Mouse (Mus musculus) embryo, embryonic 10 days (tissue): ENCODE data around the gene Atp6v1a.

Source experiments
- DNase-seq: peaks from one replicate; pipeline ENCODE4 v3.0.0-alpha.2; 2015; ENCODE audit warnings: low spot score

The Atp6v1a gene

GRCm38 (mm10) chr16:44138377-44138978 is 1.0 kb downstream of the Atp6v1a start:
- DNase-seq, result no peak

- no peak for DNase-seq
Measured at GRCm38 (mm10) chr16:44136511-44137021, 2.9 kb downstream of the Atp6v1a start.

- no peak for DNase-seq
Measured at GRCm38 (mm10) chr16:44133187-44133586, 6.3 kb downstream of the Atp6v1a start.

GRCm38 (mm10) chr16:44132300-44132699 is 7.2 kb downstream of the Atp6v1a start:
- DNase-seq, result no peak

- DNase-seq, result no peak
Measured at GRCm38 (mm10) chr16:44126437-44126836, 13.1 kb downstream of the Atp6v1a start.

- no peak for DNase-seq
Measured at GRCm38 (mm10) chr16:44125436-44125835, 14.1 kb downstream of the Atp6v1a start.

- DNase-seq, result no peak
Measured at GRCm38 (mm10) chr16:44124713-44125112, 14.8 kb downstream of the Atp6v1a start.

- no peak for DNase-seq
Measured at GRCm38 (mm10) chr16:44123786-44124185, 15.7 kb downstream of the Atp6v1a start.

GRCm38 (mm10) chr16:44122982-44123725 is 16.4 kb downstream of the Atp6v1a start:
- no peak for DNase-seq

GRCm38 (mm10) chr16:44122574-44122973 is 16.9 kb downstream of the Atp6v1a start:
- no peak for DNase-seq

GRCm38 (mm10) chr16:44122122-44122521 is 17.4 kb downstream of the Atp6v1a start:
- no peak for DNase-seq

- no peak for DNase-seq
Measured at GRCm38 (mm10) chr16:44119753-44120501, 19.6 kb downstream of the Atp6v1a start.

- DNase-seq, result no peak
Measured at GRCm38 (mm10) chr16:44109002-44109401, 30.5 kb downstream of the Atp6v1a start.

GRCm38 (mm10) chr16:44105211-44105610 is 34.3 kb downstream of the Atp6v1a start:
- DNase-seq, result no peak

- no peak for DNase-seq
Measured at GRCm38 (mm10) chr16:44103806-44104766, 35.4 kb downstream of the Atp6v1a start.

- no peak for DNase-seq
Measured at GRCm38 (mm10) chr16:44102925-44103324, 36.6 kb downstream of the Atp6v1a start.

- DNase-seq, result no peak
Measured at GRCm38 (mm10) chr16:44101181-44101710, 38.3 kb downstream of the Atp6v1a start.

GRCm38 (mm10) chr16:44099377-44099776 is 40.1 kb downstream of the Atp6v1a start:
- no peak for DNase-seq

GRCm38 (mm10) chr16:44087650-44088049 is 51.9 kb downstream of the Atp6v1a start:
- DNase-seq, result no peak

GRCm38 (mm10) chr16:44063025-44063894 is 76.2 kb downstream of the Atp6v1a start, which contains the start of gene Gramd1c:
Gene Gramd1c, minus strand, starts transcription at chr16:44063345.
- DNase-seq, result peak; percentile 89
